Mouse (Mus musculus) heart, embryonic 14.5 days (tissue): Measurements from ENCODE around the gene Adamts14. TPM values are rescaled to one million over a fixed set of nuclear protein-coding genes. Genes with fewer than 3 reads are reported as not detected.

Source experiments
- ATAC-seq: fragments of 200-750 bp; cut with Nextera tagmentation; 2 replicates; pipeline ENCODE4 v1.8.0; 2017; ENCODE audit warnings: low read depth, moderate TSS enrichment; ENCODE audit not compliant: insufficient number of reproducible peaks, insufficient read depth, low FRiP score
- H3K27ac ChIP-seq, 2 experiments: fragments of 200-500 bp in 1 of 2; fragments of 300-500 bp in 1 of 2; sonication (generic) in 1 of 2; replicated peaks in 1 of 2; 2 replicates each; pipeline ENCODE4 v1.5.1; 2012 to 2014; ENCODE audit warnings: low read depth in 2 of 2, low read length in 2 of 2, control low read depth in 1 of 2, mild to moderate bottlenecking in 1 of 2, mixed read lengths in 1 of 2; ENCODE audit not compliant: control insufficient read depth in 1 of 2, insufficient read depth in 1 of 2
- H3K27me3 ChIP-seq: fragments of 300-500 bp; sonication (generic); 2 replicates; pipeline ENCODE4 v1.6.1; 2014; ENCODE audit warnings: mild to moderate bottlenecking, low read length, control low read depth; ENCODE audit not compliant: control insufficient read depth, insufficient read depth
- H3K36me3 ChIP-seq: fragments of 300-500 bp; sonication (generic); 2 replicates; pipeline ENCODE4 v1.6.1; 2014; ENCODE audit warnings: mild to moderate bottlenecking, control low read depth, low read length, mixed read lengths; ENCODE audit not compliant: control insufficient read depth, insufficient read depth
- H3K4me1 ChIP-seq, 2 experiments: fragments of 200-500 bp in 1 of 2; fragments of 300-500 bp in 1 of 2; sonication (generic) in 1 of 2; 2 replicates each; pipeline ENCODE4 v1.6.1; 2012 to 2014; ENCODE audit warnings: low read length in 2 of 2, control low read depth in 1 of 2, mixed read lengths in 1 of 2; ENCODE audit not compliant: control insufficient read depth in 2 of 2, insufficient read depth in 2 of 2
- H3K4me2 ChIP-seq: fragments of 300-500 bp; sonication (generic); 2 replicates; pipeline ENCODE4 v1.6.1; 2014; ENCODE audit warnings: mild to moderate bottlenecking, low read length
- H3K4me3 ChIP-seq, 2 experiments: fragments of 200-500 bp in 1 of 2; fragments of 300-500 bp in 1 of 2; sonication (generic) in 1 of 2; 2 replicates each; pipeline ENCODE4 v1.5.1; 2012 to 2014; ENCODE audit warnings: low read length in 2 of 2, mild to moderate bottlenecking in 2 of 2, control low read depth in 1 of 2, low read depth in 1 of 2, moderate library complexity in 1 of 2; ENCODE audit not compliant: control insufficient read depth in 1 of 2, insufficient read depth in 1 of 2
- H3K9ac ChIP-seq: fragments of 300-500 bp; sonication (generic); 2 replicates; pipeline ENCODE4 v1.6.1; 2014; ENCODE audit warnings: mild to moderate bottlenecking, low read length
- H3K9me3 ChIP-seq: fragments of 300-500 bp; sonication (generic); 2 replicates; pipeline ENCODE4 v1.6.1; 2016; ENCODE audit warnings: low read length, control low read depth; ENCODE audit not compliant: control insufficient read depth
- WGBS: fragments of 180-500 bp; shearing (Covaris S2); extraction: QIAGEN DNeasy Blood & Tissue Kit; methylation state at CpG from one replicate; pipeline ENCODE4 v1.1.7; 2014; 5-methylcytosine and 5-hydroxymethylcytosine counted together
- polyA plus RNA-seq: library from polyadenylated mRNA; unstranded; fragments of >200 nt; fragmentation: Nextera tagmentation; extraction: Ambion mirVana; gene quantifications from 2 replicates; pipeline ENCODE4 v1.2.1, GENCODE M21; 2014

Gene Adamts14
- polyA plus RNA-seq, 1 experiment from 2014 or later, result 1.1 TPM

DNA sequence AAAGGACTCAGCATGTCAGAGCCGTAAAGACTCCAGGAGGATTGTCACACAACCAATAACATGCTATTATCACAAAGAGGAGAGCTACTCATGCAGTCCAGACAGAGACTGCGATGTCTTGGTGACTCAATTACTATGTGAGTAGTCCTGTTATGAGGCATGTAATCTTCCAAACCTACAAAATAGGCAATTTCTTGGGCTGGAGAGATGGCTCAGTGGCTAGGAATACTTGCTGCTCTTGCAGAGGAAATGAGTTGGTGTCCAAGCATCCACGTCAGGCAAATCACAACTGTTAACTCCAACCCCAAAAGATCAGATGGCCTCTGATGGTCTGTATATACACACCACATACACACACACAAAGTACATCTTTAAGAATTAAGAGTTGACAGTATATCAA, 117.6 kb downstream of the Adamts14 start:
- ATAC-seq, result no peak

DNA sequence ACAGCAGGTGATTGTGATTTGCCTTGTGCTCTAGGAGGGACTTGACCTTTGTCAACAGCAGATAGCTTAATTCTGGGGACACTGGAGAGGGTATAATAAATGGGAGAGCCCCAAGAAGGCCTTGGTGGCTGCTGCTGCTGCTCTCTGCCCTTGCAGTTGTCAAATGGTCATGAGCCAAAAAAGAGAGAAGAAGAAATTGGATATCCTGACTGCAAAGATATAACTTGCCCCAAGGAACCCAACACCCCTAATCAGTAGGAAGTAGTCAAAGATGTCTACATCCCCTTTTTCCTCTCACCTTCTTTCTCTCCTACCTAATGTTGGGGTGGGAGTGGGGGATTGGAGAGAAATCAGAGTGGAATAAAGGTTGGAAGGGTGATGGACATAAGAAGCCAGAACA, 121.1 kb downstream of the Adamts14 start:
- H3K4me2 ChIP-seq, result no peak overlapping the region
- ATAC-seq, result no peak
- H3K27ac ChIP-seq, result no peak overlapping the region
- H3K36me3 ChIP-seq, result no peaks in the 10 kb centered on the region
- no peaks in the 10 kb centered on the region for H3K27me3 ChIP-seq
- H3K4me3 ChIP-seq, result no peak overlapping the region
- no peaks in the 10 kb centered on the region; a peak in 1 of 4 replicates for H3K4me1 ChIP-seq
- H3K9me3 ChIP-seq, result no peaks in the 10 kb centered on the region
- no peak overlapping the region for H3K9ac ChIP-seq

More for the DNA sequence above, 117.6 kb downstream of the Adamts14 start:
- Histone ChIP-seq H3K4me2 (no peak overlapping the region), H3K36me3 (no peaks in the 10 kb centered on the region), H3K27ac (no peak overlapping the region), H3K4me3 (no peak overlapping the region), H3K27me3 (no peaks in the 10 kb centered on the region), H3K9ac (no peak overlapping the region), H3K4me1 (no peaks in the 10 kb centered on the region; a peak in 1 of 4 replicates), H3K9me3 (no peaks in the 10 kb centered on the region)
- 69% methylated on average over 3 of the region's 3 CpGs for WGBS

DNA sequence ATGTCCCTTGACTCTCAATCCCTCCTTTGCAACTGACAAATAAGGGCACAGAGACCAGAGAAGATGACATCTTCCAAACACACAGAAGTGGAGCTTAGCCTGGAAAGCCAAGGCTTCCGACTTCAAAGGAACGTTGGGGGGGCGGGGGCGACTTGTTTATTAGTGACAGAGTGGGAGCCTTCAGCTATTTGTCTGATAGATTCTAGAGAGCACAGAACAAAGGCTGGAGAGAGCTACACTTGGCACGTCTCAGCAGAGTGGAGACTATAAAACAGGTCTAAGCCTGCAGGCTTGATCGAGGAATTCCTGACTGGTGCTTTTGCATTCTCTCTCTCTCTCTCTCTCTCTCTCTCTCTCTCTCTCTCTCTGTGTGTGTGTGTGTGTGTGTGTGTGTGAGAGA, 122.6 kb downstream of the Adamts14 start:
- Histone ChIP-seq H3K4me2 (no peak overlapping the region), H3K9me3 (no peaks in the 10 kb centered on the region)
- WGBS, result 21% methylated on average over 6 of the region's 6 CpGs

DNA sequence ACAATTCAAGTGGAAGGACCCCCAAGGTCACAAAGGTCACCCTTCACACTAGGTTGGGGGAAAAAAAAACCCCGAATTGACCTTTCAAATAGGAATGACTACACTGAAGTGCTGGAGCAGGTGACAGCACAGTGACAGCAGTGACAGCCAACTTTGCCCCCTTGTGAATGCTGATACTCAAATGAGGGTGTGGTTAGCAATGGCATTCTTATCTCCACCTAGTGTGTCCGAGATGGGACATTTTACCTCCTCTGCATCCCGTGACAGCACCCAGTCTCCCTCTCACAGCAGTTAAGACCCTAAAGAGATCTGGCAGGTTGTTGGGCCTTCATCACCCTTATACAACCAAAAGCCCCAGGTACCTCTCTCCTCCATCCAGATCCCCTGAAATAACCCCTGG, 123.8 kb downstream of the Adamts14 start:
- no peaks in the 10 kb centered on the region for H3K36me3 ChIP-seq
- no peak overlapping the region for H3K4me3 ChIP-seq
- H3K9ac ChIP-seq, result no peak overlapping the region
- no peaks in the 10 kb centered on the region for H3K9me3 ChIP-seq
- WGBS, result 30% methylated on average over 3 of the region's 3 CpGs
- no peak overlapping the region for H3K4me2 ChIP-seq
- H3K27me3 ChIP-seq, result no peaks in the 10 kb centered on the region
- no peak overlapping the region for H3K27ac ChIP-seq
- H3K4me1 ChIP-seq, result peaks cover 0 to 5% of the 10 kb centered on the region in 2 experiments; a peak in 2 of 4 replicates
- no peak for ATAC-seq

More for the DNA sequence above, 122.6 kb downstream of the Adamts14 start:
- Histone ChIP-seq H3K27me3 (no peaks in the 10 kb centered on the region), H3K36me3 (no peaks in the 10 kb centered on the region), H3K4me3 (no peak overlapping the region), H3K27ac (peak overlapping the region in 1 of 2 experiments; percentile 24; a peak in 1 of 4 replicates), H3K9ac (no peak overlapping the region; the same call in 1 of the 2 replicates), H3K4me1 (peaks cover 0 to 2% of the 10 kb centered on the region in 2 experiments; a peak in 2 of 4 replicates)
- ATAC-seq, result no peak

DNA sequence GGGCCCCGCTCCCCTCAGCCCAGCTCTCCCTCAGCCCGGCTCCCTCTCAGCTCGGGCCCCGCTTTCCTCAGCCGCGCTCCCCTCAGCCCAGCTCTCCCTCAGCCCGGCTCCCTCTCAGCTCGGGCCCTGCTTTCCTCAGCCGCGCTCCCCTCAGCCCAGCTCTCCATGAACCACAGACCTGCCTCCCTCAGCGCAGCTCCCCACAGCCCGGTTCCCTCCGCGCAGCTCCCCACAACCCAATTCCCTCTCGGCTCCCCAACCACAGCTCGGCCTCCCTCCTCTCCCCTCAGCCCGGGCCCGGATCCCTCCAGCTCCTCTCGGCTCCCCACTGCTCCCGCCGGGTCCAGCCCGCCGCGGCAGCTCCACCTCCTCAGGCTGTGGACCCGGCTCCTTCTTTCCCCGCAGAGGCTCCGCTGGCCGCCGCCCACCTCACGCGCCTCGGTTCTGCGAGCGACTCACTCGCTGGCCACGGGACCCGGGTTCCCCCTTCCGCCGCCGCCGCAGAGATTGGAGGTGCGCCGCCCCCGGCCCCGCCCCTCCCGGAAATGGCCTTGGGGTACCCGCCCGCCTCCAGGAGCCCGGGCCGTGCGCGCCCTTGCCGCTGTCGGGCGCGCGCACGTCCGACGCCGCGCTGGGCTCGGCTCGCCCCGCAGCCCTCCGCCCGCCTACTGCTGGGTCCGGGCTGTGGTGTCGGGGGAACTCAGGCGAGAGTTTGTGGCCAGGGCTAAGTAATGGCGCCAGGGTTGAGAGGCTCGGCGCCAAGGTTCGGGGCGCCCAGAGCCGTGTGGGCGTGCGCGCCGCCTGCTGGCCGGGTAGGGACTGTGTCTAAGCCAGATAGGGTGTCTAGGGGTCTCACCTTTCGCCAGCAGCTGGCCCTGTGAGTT, 125.8 kb downstream of the Adamts14 start, which contains the start of gene Sgpl1:
Gene Sgpl1 (minus strand): TSS at position 547 of the 884 bp plus-strand sequence.
- peak; percentile 84 for ATAC-seq
- under 1% methylated on average over 78 of the region's 82 CpGs for WGBS
- peaks cover 0 to 5% of the 10 kb centered on the region in 2 experiments; a peak in 2 of 4 replicates for H3K4me1 ChIP-seq

More for the DNA sequence above, 125.8 kb downstream of the Adamts14 start, which contains the start of gene Sgpl1:
- H3K4me2 ChIP-seq, result peak within 1 kb of the TSS; percentile 98
- peak within 1 kb of the TSS; percentile 83 to 92 for H3K27ac ChIP-seq
- no peaks in the 10 kb centered on the region for H3K27me3 ChIP-seq
- peak within 1 kb of the TSS; percentile 93 for H3K9ac ChIP-seq
- no peaks in the 10 kb centered on the region for H3K9me3 ChIP-seq
- H3K4me3 ChIP-seq, result peak within 1 kb of the TSS; percentile 69 to 87
- peaks cover 7% of the 10 kb centered on the region; the same call in 1 of the 2 replicates for H3K36me3 ChIP-seq

Other genes starting within 250 kb of the Adamts14 start
- 84.7 and 95.5 TPM in 2 replicates for gene Pcbd1, start 184.1 kb downstream of the Adamts14 start, polyA plus RNA-seq
- gene Sgpl1, start 125.7 kb downstream of the Adamts14 start, polyA plus RNA-seq, result 33.0 and 34.5 TPM in 2 replicates
- gene Tbata, start 101.5 kb downstream of the Adamts14 start, polyA plus RNA-seq, result not detected in 2 replicates
- gene Prf1, start 24.4 kb upstream of the Adamts14 start, polyA plus RNA-seq, result 0.11 TPM in 1 of 2 replicates, not detected in the other
- gene Pald1, start 110.1 kb upstream of the Adamts14 start, polyA plus RNA-seq, result 19.5 and 21.7 TPM in 2 replicates
- 0.12 and 0.15 TPM in 2 replicates for gene Nodal, start 144.5 kb upstream of the Adamts14 start, polyA plus RNA-seq
- 36.6 and 36.9 TPM in 2 replicates for gene Eif4ebp2, start 179.2 kb upstream of the Adamts14 start, polyA plus RNA-seq
- gene Lrrc20, start 202.4 kb upstream of the Adamts14 start, polyA plus RNA-seq, result 10.5 and 13.3 TPM in 2 replicates